Mouse (Mus musculus): ENCODE results near the gene Cgref1. TPM values are rescaled to one million over a fixed set of nuclear protein-coding genes. Genes with fewer than 3 reads are reported as not detected.

The Cgref1 gene
- polyA plus RNA-seq, 1 experiment from 2014 or later = 8.5 TPM

- no peaks in the 10 kb centered on the region for H3K9me3 ChIP-seq (ENCODE audit: control insufficient read depth, low read length)
- H3K27ac ChIP-seq (ENCODE audit: low read depth, low read length) = no peak overlapping the region
- H3K4me3 ChIP-seq (ENCODE audit: low read depth, low read length) = no peak overlapping the region
- H3K36me3 ChIP-seq (ENCODE audit: control insufficient read depth, insufficient read depth, low read length) = no peaks in the 10 kb centered on the region
- 35% methylated on average over 3 of the region's 3 CpGs for WGBS
- H3K27me3 ChIP-seq (ENCODE audit: control insufficient read depth, insufficient read depth, low read length) = no peaks in the 10 kb centered on the region
- ATAC-seq (ENCODE audit: low FRiP score) (no peak), DNase-seq (ENCODE audit: low spot score, missing footprints) (no peak)
- H3K4me2 ChIP-seq = no peak overlapping the region
- H3K9ac ChIP-seq (ENCODE audit: low read length) = no peak overlapping the region
- peaks cover 6% of the 10 kb centered on the region for H3K4me1 ChIP-seq (ENCODE audit: control insufficient read depth, insufficient read depth, low read length)
Measured at GRCm38 (mm10) chr5:30963916-30964315, 18.5 kb upstream of the Cgref1 start.

GRCm38 (mm10) chr5:30961545-30962505, 16.4 kb upstream of the Cgref1 start:
- H3K27me3 ChIP-seq (ENCODE audit: control insufficient read depth, insufficient read depth, low read length) = no peaks in the 10 kb centered on the region
- DNase-seq (ENCODE audit: low spot score, missing footprints) (no peak), ATAC-seq (ENCODE audit: low FRiP score) (no peak)
- no peaks in the 10 kb centered on the region for H3K9me3 ChIP-seq (ENCODE audit: control insufficient read depth, low read length)
- peaks cover 9% of the 10 kb centered on the region for H3K36me3 ChIP-seq (ENCODE audit: control insufficient read depth, insufficient read depth, low read length)
- peaks cover 19% of the 10 kb centered on the region for H3K4me1 ChIP-seq (ENCODE audit: control insufficient read depth, insufficient read depth, low read length)
- H3K4me2 ChIP-seq = no peak overlapping the region
- WGBS = 83% methylated on average over 10 of the region's 10 CpGs
- no peak overlapping the region for H3K27ac ChIP-seq (ENCODE audit: low read depth, low read length)
- H3K9ac ChIP-seq (ENCODE audit: low read length) = no peak overlapping the region
- H3K4me3 ChIP-seq (ENCODE audit: low read depth, low read length) = no peak overlapping the region

- H3K4me3 ChIP-seq (ENCODE audit: low read depth, low read length) = peak overlapping the region; percentile 74; the same call in 1 of the 2 replicates
- no peak for DNase-seq (ENCODE audit: low spot score, missing footprints)
- no peaks in the 10 kb centered on the region for H3K27me3 ChIP-seq (ENCODE audit: control insufficient read depth, insufficient read depth, low read length)
Measured at GRCm38 (mm10) chr5:30960814-30961213, 15.4 kb upstream of the Cgref1 start.

GRCm38 (mm10) chr5:30959966-30960501, 14.6 kb upstream of the Cgref1 start, which contains the start of gene Preb:
Gene Preb, minus strand, starts transcription at chr5:30960361.
- H3K4me3 ChIP-seq (ENCODE audit: low read depth, low read length) = peak within 1 kb of the TSS; percentile 74
- peak; percentile 95 for ATAC-seq (ENCODE audit: low FRiP score)
- H3K4me2 ChIP-seq = peak within 1 kb of the TSS; percentile 88
- peak within 1 kb of the TSS; percentile 40; the same call in 1 of the 2 replicates for H3K27ac ChIP-seq (ENCODE audit: low read depth, low read length)
- peaks cover 14% of the 10 kb centered on the region for H3K36me3 ChIP-seq (ENCODE audit: control insufficient read depth, insufficient read depth, low read length)
- DNase-seq (ENCODE audit: low spot score, missing footprints) = peak; percentile 100
- no peaks in the 10 kb centered on the region for H3K27me3 ChIP-seq (ENCODE audit: control insufficient read depth, insufficient read depth, low read length)
- H3K4me1 ChIP-seq (ENCODE audit: control insufficient read depth, insufficient read depth, low read length) = peaks cover 19% of the 10 kb centered on the region
- H3K9ac ChIP-seq (ENCODE audit: low read length) = peak within 1 kb of the TSS; percentile 76
- no peaks in the 10 kb centered on the region for H3K9me3 ChIP-seq (ENCODE audit: control insufficient read depth, low read length)
- under 1% methylated on average over 56 of the region's 56 CpGs for WGBS

More at GRCm38 (mm10) chr5:30960814-30961213, 15.4 kb upstream of the Cgref1 start:
- peaks cover 9% of the 10 kb centered on the region for H3K36me3 ChIP-seq (ENCODE audit: control insufficient read depth, insufficient read depth, low read length)
- peak overlapping the region; percentile 88 for H3K4me2 ChIP-seq
- H3K9ac ChIP-seq (ENCODE audit: low read length) = peak overlapping the region; percentile 76
- 86% methylated on average over 2 of the region's 2 CpGs for WGBS
- no peak overlapping the region for H3K27ac ChIP-seq (ENCODE audit: low read depth, low read length)
- no peaks in the 10 kb centered on the region for H3K9me3 ChIP-seq (ENCODE audit: control insufficient read depth, low read length)
- peaks cover 19% of the 10 kb centered on the region for H3K4me1 ChIP-seq (ENCODE audit: control insufficient read depth, insufficient read depth, low read length)
- ATAC-seq (ENCODE audit: low FRiP score) = no peak

- peaks cover 19% of the 10 kb centered on the region for H3K4me1 ChIP-seq (ENCODE audit: control insufficient read depth, insufficient read depth, low read length)
- H3K4me3 ChIP-seq (ENCODE audit: low read depth, low read length) = peak overlapping the region; percentile 74
- peak overlapping the region; percentile 76 for H3K9ac ChIP-seq (ENCODE audit: low read length)
- WGBS = 36% methylated on average over 19 of the region's 19 CpGs
- no peaks in the 10 kb centered on the region for H3K27me3 ChIP-seq (ENCODE audit: control insufficient read depth, insufficient read depth, low read length)
- no peak for DNase-seq (ENCODE audit: low spot score, missing footprints)
- no peaks in the 10 kb centered on the region for H3K9me3 ChIP-seq (ENCODE audit: control insufficient read depth, low read length)
- H3K4me2 ChIP-seq = peak overlapping the region; percentile 88
- no peak for ATAC-seq (ENCODE audit: low FRiP score)
- H3K36me3 ChIP-seq (ENCODE audit: control insufficient read depth, insufficient read depth, low read length) = peaks cover 17% of the 10 kb centered on the region
- H3K27ac ChIP-seq (ENCODE audit: low read depth, low read length) = no peak overlapping the region
Measured at GRCm38 (mm10) chr5:30959198-30959854, 13.9 kb upstream of the Cgref1 start.

- Histone ChIP-seq H3K36me3 (ENCODE audit: control insufficient read depth, insufficient read depth, low read length) (peaks cover 19% of the 10 kb centered on the region), H3K27me3 (ENCODE audit: control insufficient read depth, insufficient read depth, low read length) (no peaks in the 10 kb centered on the region), H3K9me3 (ENCODE audit: control insufficient read depth, low read length) (no peaks in the 10 kb centered on the region), H3K4me3 (ENCODE audit: low read depth, low read length) (no peak overlapping the region), H3K4me2 (no peak overlapping the region), H3K27ac (ENCODE audit: low read depth, low read length) (no peak overlapping the region), H3K4me1 (ENCODE audit: control insufficient read depth, insufficient read depth, low read length) (peaks cover 19% of the 10 kb centered on the region), H3K9ac (ENCODE audit: low read length) (no peak overlapping the region)
- 96% methylated on average over 6 of the region's 6 CpGs for WGBS
- DNase-seq (ENCODE audit: low spot score, missing footprints) (no peak), ATAC-seq (ENCODE audit: low FRiP score) (no peak)
Measured at GRCm38 (mm10) chr5:30957891-30958290, 12.5 kb upstream of the Cgref1 start.

- ATAC-seq (ENCODE audit: low FRiP score) (no peak), DNase-seq (ENCODE audit: low spot score, missing footprints) (no peak)
- peaks cover 19% of the 10 kb centered on the region for H3K4me1 ChIP-seq (ENCODE audit: control insufficient read depth, insufficient read depth, low read length)
- H3K9me3 ChIP-seq (ENCODE audit: control insufficient read depth, low read length) = no peaks in the 10 kb centered on the region
- WGBS = 96% methylated on average over 6 of the region's 6 CpGs
- H3K27ac ChIP-seq (ENCODE audit: low read depth, low read length) = no peak overlapping the region
- no peaks in the 10 kb centered on the region for H3K27me3 ChIP-seq (ENCODE audit: control insufficient read depth, insufficient read depth, low read length)
- no peak overlapping the region for H3K9ac ChIP-seq (ENCODE audit: low read length)
- no peak overlapping the region for H3K4me3 ChIP-seq (ENCODE audit: low read depth, low read length)
- H3K36me3 ChIP-seq (ENCODE audit: control insufficient read depth, insufficient read depth, low read length) = peaks cover 19% of the 10 kb centered on the region
- H3K4me2 ChIP-seq = no peak overlapping the region
Measured at GRCm38 (mm10) chr5:30955751-30956150, 10.4 kb upstream of the Cgref1 start.

- Histone ChIP-seq H3K9me3 (ENCODE audit: control insufficient read depth, low read length) (no peaks in the 10 kb centered on the region), H3K27me3 (ENCODE audit: control insufficient read depth, insufficient read depth, low read length) (no peaks in the 10 kb centered on the region), H3K36me3 (ENCODE audit: control insufficient read depth, insufficient read depth, low read length) (peaks cover 19% of the 10 kb centered on the region), H3K4me3 (ENCODE audit: low read depth, low read length) (no peak overlapping the region), H3K27ac (ENCODE audit: low read depth, low read length) (no peak overlapping the region), H3K4me2 (no peak overlapping the region), H3K9ac (ENCODE audit: low read length) (no peak overlapping the region), H3K4me1 (ENCODE audit: control insufficient read depth, insufficient read depth, low read length) (peaks cover 25% of the 10 kb centered on the region)
- no peak for ATAC-seq (ENCODE audit: low FRiP score)
- DNase-seq (ENCODE audit: low spot score, missing footprints) = no peak
- 94% methylated on average over 9 of the region's 9 CpGs for WGBS
Measured at GRCm38 (mm10) chr5:30954556-30954955, 9.2 kb upstream of the Cgref1 start.

Measured in midbrain, embryonic 11.5 days (tissue).